Mouse (Mus musculus) layer of hippocampus, adult 11-12 months (tissue): ENCODE results near the gene Inpp5k.
A peak's percentile ranks its signal among the peaks of the same experiment; 100 is the strongest.

Experiments
- DNase-seq: peaks from one replicate; pipeline ENCODE4 v3.0.0; 2022; ENCODE audit warnings: low spot score

Inpp5k gene

GRCm38 (mm10) chr11:75620136-75620780, 10.5 kb upstream of the Inpp5k start:
- DNase-seq = peak; percentile 51

- DNase-seq = no peak
These were observed 9.4 kb upstream of the Inpp5k start for GRCm38 (mm10) chr11:75621426-75621825.

- DNase-seq = no peak
These were observed 8.0 kb upstream of the Inpp5k start for GRCm38 (mm10) chr11:75622588-75623329.

- DNase-seq = no peak
These were observed 6.7 kb upstream of the Inpp5k start for GRCm38 (mm10) chr11:75624102-75624554.

GRCm38 (mm10) chr11:75625820-75626219, 5.0 kb upstream of the Inpp5k start:
- DNase-seq = no peak

- no peak for DNase-seq
These were observed 690 bp upstream of the Inpp5k start for GRCm38 (mm10) chr11:75630098-75630497.

- no peak for DNase-seq
These were observed 905 bp downstream of the Inpp5k start for GRCm38 (mm10) chr11:75631561-75632225.

GRCm38 (mm10) chr11:75632921-75633320, 2.1 kb downstream of the Inpp5k start:
- no peak for DNase-seq

- DNase-seq = no peak
These were observed 4.0 kb downstream of the Inpp5k start for GRCm38 (mm10) chr11:75634801-75635200.

GRCm38 (mm10) chr11:75635315-75635714, 4.5 kb downstream of the Inpp5k start:
- DNase-seq = no peak

- no peak for DNase-seq
These were observed 12.5 kb downstream of the Inpp5k start for GRCm38 (mm10) chr11:75643323-75643722.

- no peak for DNase-seq
These were observed 13.9 kb downstream of the Inpp5k start for GRCm38 (mm10) chr11:75644684-75645083.

- DNase-seq = peak; percentile 63
These were observed 17.0 kb downstream of the Inpp5k start for GRCm38 (mm10) chr11:75647681-75648211.

GRCm38 (mm10) chr11:75649155-75649561, 18.4 kb downstream of the Inpp5k start:
- DNase-seq = no peak

GRCm38 (mm10) chr11:75650311-75650710, 19.5 kb downstream of the Inpp5k start, which contains the start of gene Myo1c:
TSS of gene Myo1c (plus strand) at chr11:75650504.
- no peak for DNase-seq

GRCm38 (mm10) chr11:75650958-75651425, 20.2 kb downstream of the Inpp5k start:
- DNase-seq = no peak

GRCm38 (mm10) chr11:75651426-75652221, 20.8 kb downstream of the Inpp5k start:
- DNase-seq = peak; percentile 69

- no peak for DNase-seq
These were observed 21.6 kb downstream of the Inpp5k start for GRCm38 (mm10) chr11:75652222-75652941.

- DNase-seq = no peak
These were observed 22.3 kb downstream of the Inpp5k start for GRCm38 (mm10) chr11:75652942-75653684.

- DNase-seq = peak; percentile 69
These were observed 23.1 kb downstream of the Inpp5k start for GRCm38 (mm10) chr11:75653781-75654470.
